Mouse (Mus musculus) forebrain, embryonic 11.5 days (tissue): ENCODE results near the gene Mtmr12. TPM values are rescaled to one million over a fixed set of nuclear protein-coding genes. Genes with fewer than 3 reads are reported as not detected.
"Not testable (repeated sequence)": the region's sequence is repeated elsewhere in the genome, so short reads cannot be mapped to it uniquely, and the experiment has no call there.

Source experiments
- ATAC-seq: fragments of 200-750 bp; cut with Nextera tagmentation; replicated peaks from 2 replicates; pipeline ENCODE4 v1.8.0; 2017; ENCODE audit warnings: moderate TSS enrichment; ENCODE audit not compliant: low FRiP score
- DNase-seq: peaks from one replicate; pipeline ENCODE4 v3.0.0-alpha.2; 2017; ENCODE audit warnings: low spot score
- H3K27ac ChIP-seq: fragments of 300-500 bp; sonication (generic); 2 replicates; pipeline ENCODE4 v1.5.1; 2014; ENCODE audit warnings: low read depth, low read length
- H3K27me3 ChIP-seq: fragments of 300-500 bp; sonication (generic); 2 replicates; pipeline ENCODE4 v1.6.1; 2014; ENCODE audit warnings: mild to moderate bottlenecking, low read length, mixed read lengths; ENCODE audit not compliant: control insufficient read depth, insufficient read depth
- H3K36me3 ChIP-seq: fragments of 300-500 bp; sonication (generic); 2 replicates; pipeline ENCODE4 v1.6.1; 2014; ENCODE audit warnings: mild to moderate bottlenecking, low read length, moderate library complexity, mixed read lengths; ENCODE audit not compliant: control insufficient read depth, insufficient read depth
- H3K4me1 ChIP-seq: fragments of 300-500 bp; sonication (generic); replicated peaks from 2 replicates; pipeline ENCODE4 v1.6.1; 2014; ENCODE audit warnings: low read length, mixed read lengths; ENCODE audit not compliant: control insufficient read depth, insufficient read depth
- H3K4me2 ChIP-seq: fragments of 300-500 bp; sonication (generic); 2 replicates; pipeline ENCODE4 v1.6.1; 2014; ENCODE audit warnings: low read depth, mild to moderate bottlenecking, low read length, moderate library complexity, mixed read lengths; ENCODE audit not compliant: severe bottlenecking
- H3K4me3 ChIP-seq: fragments of 300-500 bp; sonication (generic); 2 replicates; pipeline ENCODE4 v1.5.1; 2014; ENCODE audit warnings: low read depth, low read length
- H3K9ac ChIP-seq: fragments of 300-500 bp; sonication (generic); 2 replicates; pipeline ENCODE4 v1.6.1; 2014; ENCODE audit warnings: low read length
- H3K9me3 ChIP-seq: fragments of 300-500 bp; sonication (generic); 2 replicates; pipeline ENCODE4 v1.6.1; 2016; ENCODE audit warnings: low read length, mixed read lengths; ENCODE audit not compliant: control insufficient read depth
- WGBS: fragments of 180-500 bp; shearing (Covaris S2); extraction: QIAGEN DNeasy Blood & Tissue Kit; methylation state at CpG from one replicate; pipeline ENCODE4 v1.1.7; 2014; 5-methylcytosine and 5-hydroxymethylcytosine counted together
- polyA plus RNA-seq: library from polyadenylated mRNA; unstranded; fragments of >200 nt; fragmentation: Nextera tagmentation; extraction: Ambion mirVana; gene quantifications from 2 replicates; pipeline ENCODE4 v1.2.1, GENCODE M21; 2014

Mtmr12 gene
- polyA plus RNA-seq, 1 experiment from 2014 or later: 21.2 TPM

DNA sequence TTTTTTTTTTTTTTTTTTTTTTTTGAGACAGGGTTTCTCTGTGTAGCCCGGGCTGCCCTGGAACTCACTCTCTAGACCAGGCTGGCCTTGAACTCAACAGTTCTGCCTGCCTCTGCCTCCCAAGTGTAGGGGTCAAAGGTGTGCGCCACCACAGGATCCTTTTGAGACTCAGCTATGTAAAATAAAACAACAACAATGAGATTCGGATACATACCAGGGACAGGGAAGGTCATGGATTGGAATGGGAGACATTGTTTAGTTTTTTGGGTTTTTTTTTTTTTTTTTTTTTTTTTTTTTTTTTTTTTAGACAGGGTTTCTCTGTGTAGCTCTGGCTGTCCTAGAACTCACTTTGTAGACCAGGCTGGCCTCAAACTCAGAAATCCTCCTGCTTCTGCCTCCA, 12.5 kb downstream of the Mtmr12 start:
- ATAC-seq, H3K9ac ChIP-seq, H3K27me3 ChIP-seq, H3K4me3 ChIP-seq, H3K9me3 ChIP-seq, H3K4me2 ChIP-seq, H3K4me1 ChIP-seq, DNase-seq, H3K27ac ChIP-seq, H3K36me3 ChIP-seq: not testable (repeated sequence)
- 89% methylated on average over 3 of the region's 3 CpGs for WGBS

DNA sequence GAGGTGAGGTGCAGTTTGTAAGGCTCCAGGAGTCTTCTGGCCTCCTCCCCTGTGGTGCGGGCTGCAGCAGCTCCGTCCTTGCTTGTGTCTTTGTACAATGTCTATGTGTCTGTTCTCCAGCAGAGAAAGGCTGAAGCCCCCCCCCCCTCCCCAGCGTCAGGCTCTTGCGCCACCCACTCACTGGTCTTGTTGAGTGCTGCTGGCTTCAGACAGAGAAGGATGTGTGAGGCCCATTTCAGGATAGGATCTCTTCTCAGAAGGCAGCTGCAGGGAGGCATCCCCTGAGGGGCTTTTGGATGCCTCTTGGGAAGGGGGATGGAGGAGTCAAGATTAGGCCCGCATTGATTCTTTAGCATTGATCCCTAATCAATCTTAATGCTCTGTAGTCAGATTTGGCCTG, 13.0 kb downstream of the Mtmr12 start:
- H3K27ac ChIP-seq: no peak overlapping the region
- DNase-seq (no peak), ATAC-seq (no peak)
- no peak overlapping the region for H3K9ac ChIP-seq
- WGBS: 40% methylated on average over 5 of the region's 5 CpGs
- H3K4me1 ChIP-seq: peaks cover 8% of the 10 kb centered on the region
- no peaks in the 10 kb centered on the region for H3K36me3 ChIP-seq
- no peaks in the 10 kb centered on the region for H3K27me3 ChIP-seq
- no peak overlapping the region for H3K4me3 ChIP-seq
- H3K9me3 ChIP-seq: no peaks in the 10 kb centered on the region
- no peak overlapping the region for H3K4me2 ChIP-seq

GRCm38 (mm10) chr15:12218583-12219382, 14.0 kb downstream of the Mtmr12 start:
- Histone ChIP-seq H3K27ac (no peak overlapping the region), H3K4me3 (no peak overlapping the region), H3K9me3 (no peaks in the 10 kb centered on the region), H3K4me1 (peaks cover 9% of the 10 kb centered on the region), H3K9ac (no peak overlapping the region), H3K4me2 (no peak overlapping the region), H3K27me3 (no peaks in the 10 kb centered on the region), H3K36me3 (no peaks in the 10 kb centered on the region)
- ATAC-seq (no peak), DNase-seq (no peak)
- 94% methylated on average over 11 of the region's 11 CpGs for WGBS

GRCm38 (mm10) chr15:12221131-12221530, 16.3 kb downstream of the Mtmr12 start:
- WGBS: 93% methylated on average over 13 of the region's 13 CpGs
- H3K36me3 ChIP-seq: no peaks in the 10 kb centered on the region
- DNase-seq (no peak), ATAC-seq (no peak)
- H3K9ac ChIP-seq: no peak overlapping the region
- no peak overlapping the region for H3K27ac ChIP-seq
- H3K9me3 ChIP-seq: no peaks in the 10 kb centered on the region
- H3K4me1 ChIP-seq: peaks cover 9% of the 10 kb centered on the region
- no peaks in the 10 kb centered on the region for H3K27me3 ChIP-seq
- H3K4me2 ChIP-seq: no peak overlapping the region
- no peak overlapping the region for H3K4me3 ChIP-seq

- ATAC-seq: peak; percentile 46; the same call in 1 of the 2 replicates
Measured at GRCm38 (mm10) chr15:12222564-12223302, 17.9 kb downstream of the Mtmr12 start.

GRCm38 (mm10) chr15:12223393-12223792, 18.6 kb downstream of the Mtmr12 start:
- Histone ChIP-seq H3K4me1 (peaks cover 9% of the 10 kb centered on the region), H3K36me3 (no peaks in the 10 kb centered on the region), H3K27ac (no peak overlapping the region), H3K27me3 (no peaks in the 10 kb centered on the region), H3K4me2 (no peak overlapping the region), H3K4me3 (no peak overlapping the region), H3K9ac (no peak overlapping the region), H3K9me3 (no peaks in the 10 kb centered on the region)
- ATAC-seq (no peak; the same call in 1 of the 2 replicates), DNase-seq (no peak)
- WGBS: 69% methylated on average over 6 of the region's 6 CpGs

More at GRCm38 (mm10) chr15:12222564-12223302, 17.9 kb downstream of the Mtmr12 start:
- Histone ChIP-seq H3K36me3 (no peaks in the 10 kb centered on the region), H3K4me2 (0 out of 2 replicates have a peak overlapping the region, but pooled peaks have one; percentile 0), H3K27me3 (no peaks in the 10 kb centered on the region), H3K9ac (no peak overlapping the region), H3K9me3 (no peaks in the 10 kb centered on the region), H3K4me1 (peaks cover 9% of the 10 kb centered on the region), H3K4me3 (no peak overlapping the region), H3K27ac (no peak overlapping the region)
- 17% methylated on average over 8 of the region's 8 CpGs for WGBS
- DNase-seq: no peak

DNA sequence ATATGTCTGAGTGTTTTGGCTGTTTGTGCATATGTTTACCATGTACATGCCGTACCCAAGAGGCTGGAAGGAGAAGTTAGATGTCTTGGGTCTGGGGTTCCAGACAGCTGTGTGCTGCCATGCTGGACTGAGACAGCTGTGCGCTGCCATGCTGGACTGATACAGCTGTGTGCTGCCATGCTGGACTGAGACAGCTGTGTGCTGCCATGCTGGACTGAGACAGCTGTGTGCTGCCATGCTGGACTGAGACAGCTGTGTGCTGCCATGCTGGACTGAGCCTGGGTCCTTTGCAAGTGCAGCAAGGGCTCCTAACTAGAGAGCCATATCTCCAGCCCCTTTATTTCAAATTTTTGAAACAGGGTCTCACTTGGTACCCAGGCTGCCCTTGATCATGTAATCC, 19.4 kb downstream of the Mtmr12 start:
- Histone ChIP-seq H3K27ac (no peak overlapping the region), H3K4me3 (no peak overlapping the region), H3K4me1 (peaks cover 9% of the 10 kb centered on the region), H3K36me3 (no peaks in the 10 kb centered on the region), H3K27me3 (no peaks in the 10 kb centered on the region), H3K9me3 (no peaks in the 10 kb centered on the region), H3K9ac (no peak overlapping the region), H3K4me2 (no peak overlapping the region)
- ATAC-seq (no peak), DNase-seq (no peak)
- WGBS: 95% methylated on average over 2 of the region's 2 CpGs

DNA sequence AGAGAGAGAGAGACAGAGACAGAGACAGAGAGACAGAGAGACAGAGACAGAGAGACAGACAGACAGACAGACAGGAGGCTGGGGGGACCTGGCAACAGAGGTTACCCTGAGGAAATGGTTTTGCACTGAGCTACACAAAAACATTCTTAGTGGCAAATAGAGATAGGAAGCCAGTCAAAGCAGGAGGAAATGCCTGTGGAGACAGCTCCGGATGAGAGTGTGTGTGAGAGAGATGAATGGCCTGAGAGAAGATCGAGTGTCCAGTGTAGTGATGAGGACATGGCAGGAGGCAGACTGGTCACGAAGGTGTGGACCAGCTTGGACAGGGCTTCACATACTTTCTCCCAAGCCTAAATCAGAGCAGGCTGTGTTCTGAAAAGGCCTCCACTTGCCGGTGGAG, 20.2 kb downstream of the Mtmr12 start:
- no peak for DNase-seq
- no peak overlapping the region for H3K27ac ChIP-seq
- H3K4me2 ChIP-seq: no peak overlapping the region
- WGBS: 77% methylated on average over 4 of the region's 4 CpGs
- H3K9me3 ChIP-seq: no peaks in the 10 kb centered on the region
- no peaks in the 10 kb centered on the region for H3K36me3 ChIP-seq
- ATAC-seq: no peak
- H3K27me3 ChIP-seq: no peaks in the 10 kb centered on the region
- no peak overlapping the region for H3K4me3 ChIP-seq
- H3K4me1 ChIP-seq: peaks cover 9% of the 10 kb centered on the region
- H3K9ac ChIP-seq: no peak overlapping the region
